Mouse (Mus musculus): ENCODE data around the gene Pim3.

Gene Pim3

GRCm38 (mm10) chr15:88882851-88883250 is 20.9 kb downstream of the Pim3 start:
- DNase-seq = no peak

- no peak for DNase-seq
These were observed 21.4 kb downstream of the Pim3 start for GRCm38 (mm10) chr15:88883342-88883741.

- DNase-seq = no peak
These were observed 23.4 kb downstream of the Pim3 start for GRCm38 (mm10) chr15:88885376-88885775.

GRCm38 (mm10) chr15:88889032-88889431 is 27.0 kb downstream of the Pim3 start:
- DNase-seq = no peak

GRCm38 (mm10) chr15:88889994-88890393 is 28.0 kb downstream of the Pim3 start:
- no peak for DNase-seq

GRCm38 (mm10) chr15:88890751-88891675 is 29.0 kb downstream of the Pim3 start:
- DNase-seq = peak; percentile 48

- DNase-seq = no peak
These were observed 29.7 kb downstream of the Pim3 start for GRCm38 (mm10) chr15:88891676-88892040.

GRCm38 (mm10) chr15:88892252-88892651 is 30.3 kb downstream of the Pim3 start:
- DNase-seq = no peak

- DNase-seq = no peak
These were observed 30.9 kb downstream of the Pim3 start for GRCm38 (mm10) chr15:88892876-88893275.

GRCm38 (mm10) chr15:88895119-88895518 is 33.1 kb downstream of the Pim3 start:
- no peak for DNase-seq

- no peak for DNase-seq
These were observed 33.9 kb downstream of the Pim3 start for GRCm38 (mm10) chr15:88895891-88896290.

- DNase-seq = no peak
These were observed 34.5 kb downstream of the Pim3 start for GRCm38 (mm10) chr15:88896341-88896980.

GRCm38 (mm10) chr15:88902200-88902875 is 40.4 kb downstream of the Pim3 start:
- DNase-seq = no peak

- no peak for DNase-seq
These were observed 41.1 kb downstream of the Pim3 start for GRCm38 (mm10) chr15:88903086-88903485.

- DNase-seq = no peak
These were observed 42.2 kb downstream of the Pim3 start for GRCm38 (mm10) chr15:88904056-88904811.

- DNase-seq = no peak
These were observed 44.4 kb downstream of the Pim3 start for GRCm38 (mm10) chr15:88906347-88906746.

GRCm38 (mm10) chr15:88915046-88915445 is 53.1 kb downstream of the Pim3 start:
- no peak for DNase-seq

All from thymus, postnatal 25 days (tissue).